Mouse (Mus musculus) c-Kit-positive CD71-negative TER-119-negative erythroid progenitor cells, embryonic 14.5 days (primary cell): ENCODE measurements around the gene Gna13.

Source experiments
- DNase-seq: peaks from one replicate; pipeline ENCODE4 v3.0.0-alpha.2; 2013; ENCODE audit warnings: low read depth

Gna13 gene

DNA sequence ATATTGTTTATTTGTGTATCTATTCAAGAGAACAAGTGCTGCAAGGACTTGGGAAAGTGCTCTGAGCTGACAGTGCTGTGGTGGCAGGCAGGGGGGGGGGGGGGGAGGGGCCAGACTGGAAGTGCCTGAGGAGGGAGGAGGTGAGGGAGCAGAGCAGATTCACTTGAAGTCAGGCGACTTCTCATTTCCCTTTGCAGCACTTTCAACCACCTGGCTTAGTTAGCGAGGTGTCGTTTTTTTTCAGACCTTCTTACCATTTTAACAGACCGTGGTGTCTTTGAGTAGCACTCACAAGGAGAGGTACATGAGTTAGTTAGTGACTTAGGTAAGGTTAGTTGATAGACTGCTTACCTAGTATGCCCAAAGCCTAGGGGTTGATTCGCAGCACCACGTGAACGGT, 12.8 kb downstream of the Gna13 start:
- DNase-seq = no peak

DNA sequence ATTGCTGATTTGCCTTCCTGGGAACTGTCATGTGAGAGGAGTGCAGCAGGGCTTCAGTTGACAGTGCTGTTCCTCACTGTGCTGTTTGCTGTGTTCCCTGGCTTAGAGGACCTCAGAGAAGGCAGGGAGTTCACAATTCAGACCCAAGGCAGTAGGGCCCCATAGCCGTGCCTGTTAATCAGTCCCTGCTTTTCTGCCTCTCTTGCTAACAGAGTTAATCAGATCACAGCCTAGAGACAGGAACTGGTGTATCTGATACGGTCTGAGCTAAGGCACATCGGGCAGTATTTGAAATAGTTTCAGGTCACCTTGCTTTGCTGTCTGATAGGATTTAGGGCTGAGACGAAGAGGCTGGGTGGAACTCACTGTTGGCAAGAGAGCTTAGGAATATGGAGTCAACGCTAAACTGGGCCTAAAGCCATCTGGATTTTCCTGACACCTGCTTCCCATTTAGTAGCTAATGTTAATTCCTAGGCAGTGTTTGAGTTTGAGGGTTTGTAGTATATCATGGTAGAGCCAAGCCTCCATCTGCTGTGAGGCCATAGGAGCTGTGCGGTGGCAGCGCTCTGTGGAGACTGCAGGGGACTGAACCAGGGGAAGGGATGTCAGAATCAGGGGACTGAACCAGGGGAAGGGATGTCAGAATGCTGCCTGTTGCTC, 14.0 kb downstream of the Gna13 start:
- no peak for DNase-seq

DNA sequence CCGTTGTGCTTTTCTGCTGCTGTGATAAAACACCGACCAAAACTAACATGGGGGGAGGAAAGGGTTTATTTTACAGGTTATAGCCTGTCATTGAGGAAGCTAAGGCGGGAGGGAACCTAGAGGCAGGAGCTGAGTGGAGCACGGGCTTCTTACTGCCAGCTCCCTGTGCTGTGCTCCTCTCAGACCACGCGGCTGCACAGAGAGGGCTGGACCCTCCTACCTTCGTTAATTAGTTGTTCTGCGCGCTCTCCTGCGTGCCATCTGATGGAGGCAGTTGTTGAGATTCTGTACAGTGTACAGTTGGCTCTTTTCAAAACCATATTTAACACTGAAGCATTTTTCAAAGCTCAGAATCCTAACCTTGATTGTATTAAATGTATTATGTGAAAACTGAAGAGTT, 14.8 kb downstream of the Gna13 start:
- DNase-seq = no peak

DNA sequence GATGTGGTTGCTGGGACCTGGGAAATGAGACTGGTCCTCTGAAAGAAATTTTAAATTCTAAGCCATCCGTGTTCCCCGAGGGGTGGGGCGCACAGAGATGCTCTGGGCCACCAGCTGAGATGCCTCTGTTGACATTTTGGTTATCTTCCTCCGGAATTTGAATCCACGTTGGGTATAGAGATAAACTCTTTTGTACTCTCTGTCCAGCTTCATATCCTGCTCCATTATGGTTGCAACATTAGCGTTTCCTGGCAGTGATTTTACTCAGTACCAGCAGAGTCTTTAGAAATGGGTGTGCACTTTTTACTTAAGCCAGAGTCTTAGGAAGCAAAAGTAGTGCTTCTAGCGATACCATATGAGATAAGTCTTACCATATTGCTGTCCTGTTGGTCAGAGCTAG, 15.4 kb downstream of the Gna13 start:
- DNase-seq = no peak

DNA sequence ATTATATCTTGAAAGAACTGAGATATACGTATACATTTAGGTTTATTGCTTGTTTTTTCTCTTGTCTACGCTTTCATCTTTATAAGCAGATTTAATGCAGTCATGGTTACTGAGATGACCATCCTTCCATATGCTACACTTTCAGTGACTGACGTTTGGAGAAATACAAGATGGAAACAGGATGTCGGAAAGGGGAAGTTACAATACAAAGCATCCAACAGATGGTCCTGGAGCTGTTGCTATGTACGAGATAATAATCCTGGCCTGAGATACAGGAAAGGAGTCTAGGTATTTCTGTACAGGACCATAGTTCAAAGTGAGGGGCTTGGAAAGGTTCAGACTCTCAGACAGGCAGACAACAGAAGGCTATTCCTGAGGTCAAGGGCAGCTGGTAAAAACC, 18.0 kb downstream of the Gna13 start:
- peak; percentile 32 for DNase-seq

DNA sequence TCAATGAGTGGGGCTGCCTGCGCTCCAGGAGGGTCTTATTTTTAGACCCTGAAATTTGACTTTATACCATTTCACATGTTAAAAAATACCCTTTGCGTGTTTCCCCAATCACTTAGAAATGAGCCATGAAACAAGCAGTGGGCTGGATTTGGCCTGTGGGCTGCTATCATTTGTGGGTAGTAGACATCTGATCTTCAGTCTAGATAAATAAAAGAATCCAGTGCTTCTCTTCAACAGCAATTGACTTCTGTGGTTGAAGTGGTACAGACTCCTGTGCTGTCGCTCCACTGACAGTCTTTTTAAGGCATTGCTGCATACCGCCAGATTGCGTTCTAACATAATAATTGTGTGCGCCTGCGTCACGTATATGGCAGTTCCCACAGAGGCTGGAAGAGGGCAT, 22.7 kb downstream of the Gna13 start:
- no peak for DNase-seq

DNA sequence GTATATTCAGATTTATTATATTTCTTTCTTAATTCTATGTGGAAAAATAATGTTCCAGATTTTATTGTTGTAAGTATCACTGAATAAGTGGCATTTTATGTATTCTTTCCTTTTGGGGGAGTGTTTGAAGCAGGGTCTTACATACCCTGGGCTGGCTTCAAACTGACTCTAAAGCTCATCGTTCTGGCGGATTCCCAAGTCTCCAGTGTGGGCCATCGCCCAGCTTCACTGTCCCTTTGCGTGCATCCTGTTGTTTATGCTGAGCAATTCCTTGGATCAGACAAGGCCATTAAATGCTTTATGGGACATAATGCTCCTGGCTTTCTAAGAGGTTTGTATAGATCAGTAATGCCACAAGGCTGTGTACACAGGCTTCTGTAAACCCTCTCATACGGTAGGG, 26.4 kb downstream of the Gna13 start:
- DNase-seq = no peak

DNA sequence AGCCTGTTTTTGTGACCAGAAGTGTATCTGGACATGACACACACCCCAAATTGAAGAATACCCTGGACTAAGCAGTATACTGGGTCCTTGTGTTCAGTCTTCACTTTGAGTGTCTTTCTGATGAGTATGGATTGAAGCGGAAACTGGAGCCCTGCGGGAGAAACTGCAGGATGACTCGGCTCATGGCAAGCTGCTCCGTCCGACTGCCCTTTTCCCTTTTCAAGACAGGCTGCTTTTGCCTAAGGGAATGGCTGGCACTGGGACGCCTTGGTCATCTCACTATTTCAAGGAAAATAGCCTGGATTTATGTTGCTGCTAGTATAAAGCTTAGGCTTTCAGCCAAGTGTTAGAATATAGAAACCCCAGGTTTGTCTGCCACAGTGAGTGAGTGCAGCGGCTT, 28.6 kb downstream of the Gna13 start:
- no peak for DNase-seq

DNA sequence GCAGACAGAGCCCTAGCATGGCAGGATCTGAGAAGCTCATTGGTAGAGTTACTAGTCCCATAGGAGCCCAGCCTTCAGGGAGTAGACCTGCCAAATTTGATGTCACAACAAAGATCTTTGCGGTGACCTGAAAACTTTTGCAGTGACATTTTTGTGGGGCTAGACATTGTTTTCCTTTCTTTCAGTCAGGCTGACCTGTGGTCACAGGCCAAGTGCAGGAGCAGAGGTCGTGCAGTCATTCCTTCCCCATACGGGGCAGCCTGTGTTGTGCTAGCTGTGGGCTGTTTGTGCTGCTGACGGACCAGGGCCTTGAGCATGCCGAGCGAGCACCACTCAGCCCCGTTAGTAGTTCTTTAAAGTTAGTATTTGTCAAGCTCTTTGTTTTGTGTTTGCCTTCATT, 29.1 kb downstream of the Gna13 start:
- DNase-seq = no peak

DNA sequence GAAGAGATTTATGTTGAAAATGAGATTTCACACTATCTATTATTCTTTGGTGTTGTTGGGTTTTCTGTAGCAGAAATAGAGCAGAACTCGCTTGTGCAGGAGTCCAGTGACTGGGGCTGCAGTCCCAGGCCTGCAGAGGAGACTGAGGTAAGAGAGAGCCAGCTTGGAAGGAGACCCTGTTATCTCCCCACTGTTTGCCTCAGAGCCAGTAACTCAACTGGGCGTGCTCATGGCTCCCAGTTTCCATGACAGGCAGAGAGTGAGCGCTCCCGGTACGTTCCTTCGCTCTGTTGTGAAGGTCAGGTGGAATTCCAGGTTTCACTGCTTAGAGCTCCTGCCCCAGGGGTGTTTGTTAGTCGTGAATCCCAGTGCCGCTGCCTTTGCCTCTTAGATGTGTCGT, 30.0 kb downstream of the Gna13 start:
- no peak for DNase-seq

DNA sequence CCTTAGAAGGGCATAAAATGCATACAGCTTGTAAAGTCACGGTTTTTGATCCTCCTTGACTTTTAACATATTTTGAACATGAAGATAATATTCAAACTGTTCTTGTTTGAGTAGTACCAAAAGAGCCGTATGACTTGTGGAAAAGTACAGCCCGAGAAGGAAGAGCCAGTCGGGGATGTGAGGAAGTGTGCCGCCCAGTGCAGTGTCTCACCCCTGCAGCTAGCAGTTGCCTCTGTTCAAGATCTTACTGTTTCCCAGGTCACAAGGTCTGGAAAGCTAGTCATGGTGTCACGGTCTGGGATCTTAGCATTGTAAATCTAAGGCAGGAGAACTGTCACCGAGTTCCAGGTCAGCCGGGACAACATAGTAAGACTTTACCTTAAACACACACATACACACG, 32.1 kb downstream of the Gna13 start:
- no peak for DNase-seq

DNA sequence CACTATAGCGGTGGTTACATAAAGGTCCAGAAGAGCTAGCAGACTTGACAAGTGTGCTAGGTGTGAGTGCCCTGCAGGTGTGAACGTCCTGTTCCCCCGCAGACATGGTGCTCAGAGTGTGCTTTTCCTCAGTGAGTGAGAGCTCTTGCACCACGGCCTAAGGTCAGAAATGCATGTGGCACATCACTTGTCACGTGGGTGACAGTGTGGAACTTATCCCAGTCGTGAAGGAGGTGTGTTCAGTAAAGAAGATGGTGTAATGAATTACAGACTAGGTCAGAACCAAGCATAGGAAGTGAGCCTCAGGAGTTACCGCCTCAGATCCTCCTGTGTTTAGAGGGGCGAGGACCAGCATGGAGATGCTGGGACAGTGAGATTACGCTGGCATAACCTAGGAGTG, 32.7 kb downstream of the Gna13 start:
- DNase-seq = no peak

DNA sequence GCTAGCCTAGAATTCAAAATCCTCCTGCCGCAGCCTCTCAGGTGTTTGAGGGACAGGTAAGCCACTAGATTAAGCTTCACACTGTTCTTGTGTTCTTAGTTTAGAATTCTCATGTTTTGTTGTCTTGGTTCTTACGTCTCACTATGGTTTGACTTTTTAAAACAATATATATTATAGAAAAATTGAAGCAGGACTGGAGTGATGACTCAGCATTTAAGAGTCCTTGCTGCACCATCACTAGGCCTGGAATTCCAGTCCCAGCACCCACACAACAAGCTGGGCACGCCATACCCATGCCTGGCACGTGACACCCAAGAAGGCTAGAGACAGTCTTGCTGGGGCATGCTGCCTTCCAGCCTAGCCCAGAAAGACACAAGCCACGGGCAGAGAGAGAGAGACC, 43.8 kb downstream of the Gna13 start:
- no peak for DNase-seq

DNA sequence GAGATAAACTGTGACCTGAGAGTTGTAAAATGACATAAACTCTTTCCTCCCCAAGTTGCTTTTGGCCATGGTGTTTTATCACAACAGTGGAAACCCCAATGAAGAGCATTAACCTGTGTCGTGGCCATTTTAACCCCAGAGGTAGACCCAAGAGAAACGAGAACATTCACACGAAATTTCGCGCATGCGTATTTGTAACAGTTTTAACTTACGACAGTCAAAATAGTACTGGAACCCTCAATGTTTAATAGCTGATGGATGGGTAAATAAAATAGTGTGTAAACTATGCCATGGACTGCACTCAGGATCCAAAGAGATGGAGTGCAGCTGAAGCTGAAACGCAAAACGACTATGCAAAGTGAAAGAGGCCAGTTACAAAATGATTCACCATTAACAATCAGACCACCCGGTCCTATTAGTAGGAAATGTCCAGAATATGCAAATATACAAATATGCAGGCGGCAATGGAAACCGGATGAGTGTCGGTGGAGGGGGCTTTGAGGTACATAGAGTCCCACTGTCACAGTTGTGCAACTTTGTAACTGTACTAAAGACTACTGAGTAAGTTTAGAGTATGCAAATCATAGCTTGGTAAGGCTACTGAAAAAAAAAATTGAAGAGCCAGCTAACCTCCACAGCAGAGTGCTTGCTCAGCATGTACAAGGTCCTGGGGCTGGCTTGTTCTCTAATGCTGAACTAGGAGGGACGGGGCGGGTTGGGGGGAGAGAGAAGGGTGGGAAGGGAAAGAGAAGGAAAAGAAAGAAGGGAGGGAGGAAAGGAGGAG, 47.8 kb downstream of the Gna13 start:
- DNase-seq = no peak

DNA sequence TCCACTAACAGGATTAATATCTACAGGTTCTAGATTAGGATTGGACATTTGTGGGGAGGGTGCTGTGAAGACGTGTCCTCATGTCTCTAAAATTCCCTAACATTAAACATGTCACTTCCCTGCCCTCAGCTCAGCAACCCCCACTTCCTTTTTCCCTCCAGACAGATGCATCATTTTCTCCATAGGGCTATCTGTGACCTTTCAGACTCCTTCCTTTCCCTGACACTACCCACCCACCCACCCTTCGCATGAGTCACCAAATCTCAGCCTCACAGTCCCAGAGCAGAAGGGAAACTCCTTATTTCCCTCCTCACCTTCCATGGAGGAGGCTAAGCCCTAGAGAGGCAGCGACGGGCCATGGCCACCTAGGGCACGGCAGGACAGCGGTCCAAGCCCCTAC, 51.0 kb downstream of the Gna13 start, which contains the start of gene 9930022D16Rik:
Gene 9930022D16Rik, plus strand, starts transcription at position 301 of the 400 bp plus-strand sequence.
- DNase-seq = no peak

DNA sequence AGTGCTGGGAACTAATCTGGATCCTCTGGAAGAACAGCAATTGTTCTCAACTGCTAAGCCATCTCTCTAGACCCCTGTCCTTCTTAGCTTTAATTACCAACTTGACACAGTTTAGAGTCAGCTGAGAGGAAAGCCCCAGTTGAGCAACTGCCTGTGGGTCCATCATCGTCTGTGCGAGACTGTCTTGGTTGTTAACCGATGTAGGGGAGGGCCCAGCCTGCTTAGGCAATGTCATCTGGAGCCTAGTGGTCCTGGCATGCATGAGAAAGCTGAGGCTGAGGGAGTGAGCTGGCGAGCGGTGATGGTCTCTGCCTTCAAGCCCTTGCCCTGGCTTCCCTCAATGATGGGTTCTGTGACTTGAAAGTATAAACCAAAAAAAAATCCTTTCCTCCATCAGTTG, 52.2 kb downstream of the Gna13 start:
- DNase-seq = no peak

DNA sequence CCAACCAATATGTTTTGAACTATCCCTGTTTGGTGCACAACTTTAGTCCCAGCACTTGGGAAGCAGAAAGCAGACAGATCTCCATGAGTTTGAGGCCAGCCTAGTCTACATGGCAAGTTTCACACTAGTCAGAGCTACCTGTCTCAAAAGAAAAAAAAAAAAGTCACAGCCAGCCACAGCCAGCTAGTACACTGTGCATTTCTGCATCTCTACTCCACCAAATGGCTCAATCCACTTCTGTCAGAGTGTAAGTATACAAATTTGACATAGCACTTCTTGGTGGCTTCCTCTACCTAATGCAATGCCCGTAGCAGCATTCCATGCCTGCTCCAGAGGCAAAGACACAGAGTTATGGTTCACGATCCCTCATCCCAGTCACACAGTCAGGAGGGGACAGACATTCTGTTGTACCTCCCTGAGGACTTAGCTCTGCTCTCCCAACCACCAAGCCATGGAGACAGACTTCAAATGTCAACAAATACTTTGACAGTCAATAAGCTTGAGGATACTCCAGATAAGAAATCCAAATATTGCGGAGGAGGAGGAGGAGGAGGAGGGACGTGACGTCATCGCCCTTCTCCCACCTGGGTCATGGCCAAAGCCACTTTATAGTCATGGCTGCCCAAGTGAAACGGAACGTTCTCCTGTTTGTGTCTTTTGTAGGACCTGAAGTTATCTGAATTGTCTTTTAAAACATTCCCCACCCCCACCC, 54.2 kb downstream of the Gna13 start:
- no peak for DNase-seq

DNA sequence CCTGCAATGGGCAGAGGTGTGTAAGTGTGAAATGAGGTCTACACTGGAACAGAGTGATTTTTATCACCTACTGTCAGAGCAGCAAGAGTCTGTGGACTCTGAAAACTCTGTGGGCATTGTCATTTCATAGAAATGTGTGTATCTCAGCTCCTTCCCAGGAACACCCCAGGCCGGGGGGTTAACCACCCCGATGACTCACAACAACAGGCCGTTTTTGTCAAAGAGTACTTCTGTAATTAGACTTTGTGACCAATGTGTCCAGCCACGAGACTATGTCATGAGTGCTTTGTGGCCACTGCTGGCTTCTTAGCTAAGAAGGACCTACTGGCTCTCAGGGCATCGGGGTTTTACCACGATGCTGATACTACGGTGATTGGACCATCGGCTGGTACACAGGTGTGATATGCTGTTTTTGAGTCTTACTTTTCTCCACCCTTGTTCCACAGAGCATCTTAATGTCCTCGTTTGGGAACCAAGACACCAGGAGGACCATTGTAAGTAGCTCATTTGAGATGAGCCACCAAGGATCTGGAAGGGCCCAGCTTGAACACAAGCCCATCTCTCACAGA, 54.9 kb downstream of the Gna13 start:
- no peak for DNase-seq

DNA sequence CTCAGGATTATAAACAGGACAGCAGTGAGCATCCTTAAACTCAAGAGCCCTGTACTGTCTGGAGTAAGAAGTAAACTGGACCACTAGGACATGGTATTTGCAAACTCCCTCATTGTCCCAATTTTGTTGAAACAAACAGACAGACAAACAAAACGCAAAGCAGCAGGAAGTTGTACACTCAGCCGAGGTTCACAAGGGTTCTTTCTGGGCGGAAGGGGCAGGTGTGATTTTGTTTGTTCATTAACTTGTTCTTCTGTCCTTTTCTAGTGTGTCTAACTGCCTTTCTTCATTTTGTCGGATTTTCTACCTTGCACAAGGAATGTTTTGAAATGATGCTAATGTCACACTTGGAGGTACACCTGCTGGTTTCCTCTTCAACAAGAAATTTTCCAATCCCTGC, 56.8 kb downstream of the Gna13 start:
- DNase-seq = no peak

DNA sequence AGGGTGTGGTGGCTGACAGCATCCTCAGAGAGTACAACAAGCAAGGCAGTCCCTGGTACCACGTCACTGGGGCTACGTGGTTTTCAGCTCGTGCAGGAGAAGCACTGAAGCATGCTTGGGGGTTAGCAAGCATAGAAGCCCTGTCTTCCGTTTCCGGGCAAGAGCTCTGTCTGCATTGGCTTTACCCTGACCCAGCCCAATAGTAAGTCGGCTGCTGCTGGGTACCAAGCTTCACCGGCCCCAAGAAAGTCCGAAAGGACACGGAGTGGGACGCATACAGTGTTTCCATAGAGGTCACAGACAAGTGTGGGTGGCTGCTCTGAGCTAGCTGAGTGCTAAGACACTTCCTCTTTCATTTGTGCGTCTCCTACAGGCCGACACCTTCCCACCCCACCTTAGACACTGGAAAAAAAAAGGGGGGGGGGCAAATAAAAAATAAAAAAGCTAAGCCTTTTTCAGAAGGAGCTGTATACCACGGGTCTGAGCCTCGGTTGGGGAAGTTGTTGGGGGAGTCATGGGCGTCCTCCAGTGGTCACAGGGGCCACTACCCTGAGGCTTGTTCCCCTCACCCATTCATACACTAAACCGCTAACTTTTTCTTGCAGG, 57.4 kb downstream of the Gna13 start:
- no peak for DNase-seq

DNA sequence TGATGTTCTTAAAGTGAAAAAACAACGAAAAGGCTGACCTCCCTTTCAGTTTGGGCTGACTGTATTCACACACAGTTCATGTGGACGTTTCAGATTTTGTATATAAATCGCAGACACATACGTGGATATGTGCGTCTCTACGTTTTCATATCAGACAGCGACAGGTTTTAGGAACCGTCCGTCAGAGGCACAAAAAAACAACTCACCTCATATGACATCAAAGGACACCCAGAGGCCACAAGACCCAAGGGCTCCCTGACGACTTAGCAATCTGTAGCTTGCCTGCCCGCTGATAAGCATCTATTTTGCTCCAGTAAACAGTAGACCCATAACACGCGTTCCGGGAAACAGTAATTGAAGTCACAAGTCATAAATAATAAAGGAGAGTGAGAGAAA, 57.9 kb downstream of the Gna13 start:
- DNase-seq = no peak

DNA sequence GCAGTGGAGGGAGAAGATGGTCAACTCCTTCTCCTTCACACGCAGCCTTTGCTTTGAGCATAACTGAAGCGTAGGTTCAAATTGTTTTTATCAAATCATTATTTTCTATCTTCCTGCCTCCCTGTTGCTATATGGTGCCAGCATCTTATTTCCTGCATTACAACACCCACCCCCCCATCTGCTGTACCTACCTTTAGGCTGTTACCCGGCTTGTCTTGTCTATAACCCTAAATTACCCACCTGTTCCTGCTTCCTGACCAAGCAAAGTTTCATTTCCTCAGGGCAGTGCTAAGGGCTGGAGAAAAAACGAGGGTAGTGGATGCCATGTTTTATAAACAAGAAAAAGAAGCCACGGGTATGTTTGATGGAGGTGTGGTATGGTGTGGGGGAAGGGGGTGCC, 58.6 kb downstream of the Gna13 start:
- DNase-seq = no peak

DNA sequence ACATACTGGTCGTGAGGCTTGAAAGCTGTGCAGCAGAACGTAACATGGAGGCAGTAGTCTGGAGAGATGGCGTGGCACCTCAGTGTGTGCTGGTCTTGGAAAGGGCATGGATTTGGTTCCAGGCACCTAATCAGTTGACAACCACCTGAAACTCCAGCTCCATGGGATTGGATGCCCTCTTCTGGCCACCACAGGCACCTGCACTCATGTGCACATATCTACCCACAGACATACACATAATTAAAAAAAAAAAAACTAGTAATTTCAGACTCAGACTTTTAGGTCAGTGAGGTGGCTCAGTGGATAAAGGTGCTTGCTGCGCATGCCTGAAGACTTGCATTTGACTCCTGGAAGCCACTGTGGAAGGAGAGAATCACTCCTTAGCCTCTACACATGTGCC, 59.6 kb downstream of the Gna13 start:
- DNase-seq = no peak
